13 mouse cellular contexts compared by ENCODE assay signal in genomic region chr7:73198069-73198468, GRCm38 (mm10).
A peak's percentile ranks its signal among the peaks of the same experiment; 100 is the strongest.
DNase-seq lines count a peak whose midpoint lies in the region; ATAC-seq lines count a peak whose summit lies in the region.
"Had no signal": no experiment of that assay in that cellular context is flagged by ENCODE, and none has a peak within 500 bp of the region (broad histone marks: within the 10 kb centered on the region; RNA-seq: fewer than 3 reads in every experiment).

No protein-coding gene starts in this region.

- WGBS in liver, embryonic 11.5 days, result 72% methylated on average over 5 of the region's 5 CpGs

- no peaks in the 10 kb centered on the region for H3K27me3 ChIP-seq in liver, embryonic 11.5 days (replicated peaks; ENCODE audit: control insufficient read depth, insufficient read depth, low read length)

- DNase-seq in heart, adult 11 months, result peak; percentile 84
- no peak for DNase-seq in heart, adult 8-10 months (ENCODE audit: low spot score)
- peak; percentile 41 for DNase-seq in testis, postnatal 10 days (ENCODE audit: low spot score)
- no peak for DNase-seq in testis, postnatal 14 days (ENCODE audit: low spot score)
- peak; percentile 13 for DNase-seq in lung, postnatal 14 days
- DNase-seq in frontal cortex, postnatal 14 days (ENCODE audit: low spot score in 2 of 2), result no peak
- DNase-seq in gastrocnemius, adult 18-20 months (ENCODE audit: low spot score), result no peak
- DNase-seq in liver, embryonic 11.5 days (ENCODE audit: low spot score), result no peak
- DNase-seq: B cell, adult 2 months; cerebellum, adult 18-20 months; gastrocnemius, postnatal 14 days; kidney, postnatal 25 days had no signal

- H3K9me3 ChIP-seq in liver, embryonic 11.5 days (ENCODE audit: control insufficient read depth, low read length), result no peaks in the 10 kb centered on the region

- no peaks in the 10 kb centered on the region for H3K4me1 ChIP-seq in liver, embryonic 11.5 days (replicated peaks; ENCODE audit: control insufficient read depth, insufficient read depth, low read length)

- no peak overlapping the region for H3K4me3 ChIP-seq in liver, embryonic 11.5 days (ENCODE audit: low read depth, low read length)

- no peak for ATAC-seq in liver, embryonic 11.5 days (replicated peaks; ENCODE audit: low FRiP score)

- no peaks in the 10 kb centered on the region for H3K36me3 ChIP-seq in liver, embryonic 11.5 days (ENCODE audit: control insufficient read depth, insufficient read depth, low read length)

- H3K27ac ChIP-seq in liver, embryonic 11.5 days (ENCODE audit: low read depth, low read length), result no peak overlapping the region
- H3K27ac ChIP-seq: macrophage had no signal

- H3K4me2 ChIP-seq in liver, embryonic 11.5 days, result no peak overlapping the region

- H3K9ac ChIP-seq in liver, embryonic 11.5 days (ENCODE audit: low read depth, low read length), result no peak overlapping the region

Comparison
In these comparisons a context has a peak if more than half of its experiments do, and no peak if none do; other contexts are left out.
1. DNase-seq: peak in heart, adult 11 months (single experiment), testis, postnatal 10 days (single experiment) and lung, postnatal 14 days (single experiment); none in heart, adult 8-10 months (single experiment), testis, postnatal 14 days (single experiment), frontal cortex, postnatal 14 days (0 of 2), gastrocnemius, adult 18-20 months (single experiment) and liver, embryonic 11.5 days (single experiment).